Mouse (Mus musculus): ENCODE measurements around the gene Dhx30.

The Dhx30 gene

GRCm38 (mm10) chr9:110062405-110062804 lies 55.2 kb downstream of the Dhx30 start:
- Histone ChIP-seq H3K36me3 (ENCODE audit: insufficient read depth, low read length) (peaks cover 66% of the 10 kb centered on the region), H3K4me1 (replicated peaks; ENCODE audit: low read depth, low read length) (no peaks in the 10 kb centered on the region), H3K9me3 (ENCODE audit: low read length) (no peaks in the 10 kb centered on the region), H3K27me3 (ENCODE audit: insufficient read depth, low read length) (no peaks in the 10 kb centered on the region), H3K4me3 (replicated peaks; ENCODE audit: low read length) (no peak overlapping the region)
- no peak for TF ChIP-seq POU5F1 (IDR thresholded peaks at IDR 0.05; ENCODE audit: borderline replicate concordance, low read length)
- TF ChIP-seq CTCF (conservative IDR thresholded peaks at IDR 0.05; ENCODE audit: low read length), result no peak
- TF ChIP-seq NANOG (IDR thresholded peaks at IDR 0.05; ENCODE audit: borderline replicate concordance, low read length), result no peak

GRCm38 (mm10) chr9:110060761-110061160 lies 56.9 kb downstream of the Dhx30 start:
- H3K4me3 ChIP-seq (replicated peaks; ENCODE audit: low read length), result no peak overlapping the region
- TF ChIP-seq CTCF (conservative IDR thresholded peaks at IDR 0.05; ENCODE audit: low read length) (no peak), NANOG (IDR thresholded peaks at IDR 0.05; ENCODE audit: borderline replicate concordance, low read length) (no peak), POU5F1 (IDR thresholded peaks at IDR 0.05; ENCODE audit: borderline replicate concordance, low read length) (no peak)
- H3K27me3 ChIP-seq (ENCODE audit: insufficient read depth, low read length), result no peaks in the 10 kb centered on the region
- H3K9me3 ChIP-seq (ENCODE audit: low read length), result no peaks in the 10 kb centered on the region
- no peaks in the 10 kb centered on the region for H3K4me1 ChIP-seq (replicated peaks; ENCODE audit: low read depth, low read length)
- peaks cover 52% of the 10 kb centered on the region for H3K36me3 ChIP-seq (ENCODE audit: insufficient read depth, low read length)

GRCm38 (mm10) chr9:110057200-110057599 lies 60.4 kb downstream of the Dhx30 start:
- no peaks in the 10 kb centered on the region for H3K27me3 ChIP-seq (ENCODE audit: insufficient read depth, low read length)
- H3K4me1 ChIP-seq (replicated peaks; ENCODE audit: low read depth, low read length), result peaks cover 20% of the 10 kb centered on the region
- TF ChIP-seq POU5F1 (IDR thresholded peaks at IDR 0.05; ENCODE audit: borderline replicate concordance, low read length) (no peak), CTCF (conservative IDR thresholded peaks at IDR 0.05; ENCODE audit: low read length) (no peak), NANOG (IDR thresholded peaks at IDR 0.05; ENCODE audit: borderline replicate concordance, low read length) (no peak)
- H3K4me3 ChIP-seq (replicated peaks; ENCODE audit: low read length), result no peak overlapping the region
- no peaks in the 10 kb centered on the region for H3K9me3 ChIP-seq (ENCODE audit: low read length)
- H3K36me3 ChIP-seq (ENCODE audit: insufficient read depth, low read length), result peaks cover 36% of the 10 kb centered on the region

GRCm38 (mm10) chr9:110054781-110055180 lies 62.8 kb downstream of the Dhx30 start:
- peaks cover 30% of the 10 kb centered on the region for H3K36me3 ChIP-seq (ENCODE audit: insufficient read depth, low read length)
- no peak overlapping the region for H3K4me3 ChIP-seq (replicated peaks; ENCODE audit: low read length)
- H3K9me3 ChIP-seq (ENCODE audit: low read length), result no peaks in the 10 kb centered on the region
- H3K27me3 ChIP-seq (ENCODE audit: insufficient read depth, low read length), result no peaks in the 10 kb centered on the region
- no peak for TF ChIP-seq CTCF (conservative IDR thresholded peaks at IDR 0.05; ENCODE audit: low read length)
- no peak for TF ChIP-seq POU5F1 (IDR thresholded peaks at IDR 0.05; ENCODE audit: borderline replicate concordance, low read length)
- no peak for TF ChIP-seq NANOG (IDR thresholded peaks at IDR 0.05; ENCODE audit: borderline replicate concordance, low read length)
- H3K4me1 ChIP-seq (replicated peaks; ENCODE audit: low read depth, low read length), result peaks cover 43% of the 10 kb centered on the region

GRCm38 (mm10) chr9:110054080-110054421 lies 63.6 kb downstream of the Dhx30 start:
- no peaks in the 10 kb centered on the region for H3K9me3 ChIP-seq (ENCODE audit: low read length)
- H3K4me3 ChIP-seq (replicated peaks; ENCODE audit: low read length), result no peak overlapping the region
- peaks cover 43% of the 10 kb centered on the region for H3K4me1 ChIP-seq (replicated peaks; ENCODE audit: low read depth, low read length)
- TF ChIP-seq POU5F1 (IDR thresholded peaks at IDR 0.05; ENCODE audit: borderline replicate concordance, low read length) (no peak), CTCF (conservative IDR thresholded peaks at IDR 0.05; ENCODE audit: low read length) (no peak), NANOG (IDR thresholded peaks at IDR 0.05; ENCODE audit: borderline replicate concordance, low read length) (no peak)
- H3K27me3 ChIP-seq (ENCODE audit: insufficient read depth, low read length), result no peaks in the 10 kb centered on the region
- H3K36me3 ChIP-seq (ENCODE audit: insufficient read depth, low read length), result peaks cover 31% of the 10 kb centered on the region

GRCm38 (mm10) chr9:110053305-110054079 lies 64.1 kb downstream of the Dhx30 start:
- H3K4me3 ChIP-seq (replicated peaks; ENCODE audit: low read length), result no peak overlapping the region
- H3K27me3 ChIP-seq (ENCODE audit: insufficient read depth, low read length), result no peaks in the 10 kb centered on the region
- peaks cover 43% of the 10 kb centered on the region for H3K4me1 ChIP-seq (replicated peaks; ENCODE audit: low read depth, low read length)
- TF ChIP-seq POU5F1 (IDR thresholded peaks at IDR 0.05; ENCODE audit: borderline replicate concordance, low read length) (no peak), NANOG (IDR thresholded peaks at IDR 0.05; ENCODE audit: borderline replicate concordance, low read length) (no peak), CTCF (conservative IDR thresholded peaks at IDR 0.05; ENCODE audit: low read length) (no peak)
- H3K9me3 ChIP-seq (ENCODE audit: low read length), result no peaks in the 10 kb centered on the region
- peaks cover 28% of the 10 kb centered on the region for H3K36me3 ChIP-seq (ENCODE audit: insufficient read depth, low read length)

- TF ChIP-seq NANOG (IDR thresholded peaks at IDR 0.05; ENCODE audit: borderline replicate concordance, low read length) (no peak), CTCF (conservative IDR thresholded peaks at IDR 0.05; ENCODE audit: low read length) (no peak)
- peaks cover 27% of the 10 kb centered on the region for H3K36me3 ChIP-seq (ENCODE audit: insufficient read depth, low read length)
- H3K27me3 ChIP-seq (ENCODE audit: insufficient read depth, low read length), result no peaks in the 10 kb centered on the region
- H3K9me3 ChIP-seq (ENCODE audit: low read length), result no peaks in the 10 kb centered on the region
- H3K4me3 ChIP-seq (replicated peaks; ENCODE audit: low read length), result no peak overlapping the region
- H3K4me1 ChIP-seq (replicated peaks; ENCODE audit: low read depth, low read length), result peaks cover 43% of the 10 kb centered on the region
These were observed 64.7 kb downstream of the Dhx30 start for GRCm38 (mm10) chr9:110052951-110053304.

GRCm38 (mm10) chr9:110051869-110052661 lies 65.6 kb downstream of the Dhx30 start:
- Histone ChIP-seq H3K36me3 (ENCODE audit: insufficient read depth, low read length) (peaks cover 21% of the 10 kb centered on the region), H3K4me1 (replicated peaks; ENCODE audit: low read depth, low read length) (peaks cover 48% of the 10 kb centered on the region), H3K4me3 (replicated peaks; ENCODE audit: low read length) (peak overlapping the region; percentile 33), H3K9me3 (ENCODE audit: low read length) (no peaks in the 10 kb centered on the region), H3K27me3 (ENCODE audit: insufficient read depth, low read length) (no peaks in the 10 kb centered on the region)
- TF ChIP-seq POU5F1 (IDR thresholded peaks at IDR 0.05; ENCODE audit: borderline replicate concordance, low read length), result no peak
- TF ChIP-seq NANOG (IDR thresholded peaks at IDR 0.05; ENCODE audit: borderline replicate concordance, low read length), result no peak
- no peak for TF ChIP-seq CTCF (conservative IDR thresholded peaks at IDR 0.05; ENCODE audit: low read length)

Measured in E14TG2a.4 (cell line).